Mouse (Mus musculus): ENCODE results near the gene Ggn.

DNA sequence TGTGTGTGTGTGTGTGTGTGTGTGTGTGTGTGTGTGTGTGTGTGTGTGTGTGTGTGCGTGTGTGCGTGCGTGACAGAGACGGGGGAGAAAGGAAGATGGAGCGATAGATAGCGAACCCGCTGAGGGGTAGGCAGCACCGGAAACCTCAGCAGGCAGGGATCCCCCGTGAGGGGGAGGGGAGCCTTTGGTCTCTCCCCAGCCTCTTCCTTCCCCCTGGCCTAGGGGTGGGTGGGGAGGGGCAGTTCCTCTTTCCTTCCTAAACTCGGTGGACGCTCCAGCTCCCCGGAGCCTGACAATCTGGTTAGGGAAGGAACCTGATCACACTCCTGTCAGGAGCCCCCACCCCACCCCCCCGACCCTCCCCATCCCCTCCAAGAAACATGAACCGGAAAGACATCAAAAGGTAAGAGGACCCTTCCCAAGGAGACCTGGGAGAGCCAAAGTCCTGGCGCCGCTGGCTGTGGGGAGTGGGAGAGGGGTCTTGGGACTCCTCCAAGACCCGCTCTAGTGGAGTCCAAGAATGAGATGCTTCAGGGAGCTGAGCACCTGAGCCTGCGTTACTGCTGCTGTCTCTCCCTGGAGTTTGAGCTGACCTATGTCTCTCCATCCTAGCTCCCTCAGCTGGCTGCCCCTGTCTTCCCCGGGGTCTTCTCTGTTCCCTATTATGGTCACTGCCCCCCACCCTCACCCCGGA lies 35.2 kb upstream of the Ggn start, which contains the start of gene Rasgrp4:
- no peak for TF ChIP-seq POLR2A (IDR thresholded peaks at IDR 0.05; ENCODE audit: borderline replicate concordance, insufficient read depth, low read length)
- no peak for TF ChIP-seq CTCF (IDR thresholded peaks at IDR 0.05; ENCODE audit: borderline replicate concordance, insufficient read depth, low read depth, low read length)
